Mouse (Mus musculus) heart, embryonic 12.5 days (tissue): Measurements from ENCODE around the gene Cwc27. TPM values are rescaled to one million over a fixed set of nuclear protein-coding genes. Genes with fewer than 3 reads are reported as not detected.

ENCODE experiments used
- ATAC-seq: fragments of 200-750 bp; cut with Nextera tagmentation; 2 replicates; pipeline ENCODE4 v1.8.0; 2017; ENCODE audit warnings: moderate TSS enrichment, moderate library complexity; ENCODE audit not compliant: insufficient number of reproducible peaks, low FRiP score
- H3K27ac ChIP-seq: fragments of 300-500 bp; sonication (generic); 2 replicates; pipeline ENCODE4 v1.5.1; 2016; ENCODE audit warnings: mild to moderate bottlenecking, moderate library complexity; ENCODE audit not compliant: poor library complexity, severe bottlenecking
- H3K27me3 ChIP-seq: fragments of 300-500 bp; sonication (generic); replicated peaks from 2 replicates; pipeline ENCODE4 v1.6.1; 2016; ENCODE audit warnings: mild to moderate bottlenecking, moderate library complexity
- H3K36me3 ChIP-seq: fragments of 300-500 bp; sonication (generic); 2 replicates; pipeline ENCODE4 v1.6.1; 2016; ENCODE audit warnings: mild to moderate bottlenecking, moderate library complexity
- H3K4me1 ChIP-seq: fragments of 300-500 bp; sonication (generic); replicated peaks from 2 replicates; pipeline ENCODE4 v1.6.1; 2016; ENCODE audit warnings: mild to moderate bottlenecking
- H3K4me2 ChIP-seq: fragments of 300-500 bp; sonication (generic); 2 replicates; pipeline ENCODE4 v1.6.1; 2016; ENCODE audit warnings: mild to moderate bottlenecking, moderate library complexity
- H3K4me3 ChIP-seq: fragments of 300-500 bp; sonication (generic); 2 replicates; pipeline ENCODE4 v1.5.1; 2016; ENCODE audit warnings: mild to moderate bottlenecking
- H3K9ac ChIP-seq: fragments of 300-500 bp; sonication (generic); 2 replicates; pipeline ENCODE4 v1.6.1; 2016; ENCODE audit warnings: mild to moderate bottlenecking, moderate library complexity
- H3K9me3 ChIP-seq: fragments of 300-500 bp; sonication (generic); replicated peaks from 2 replicates; pipeline ENCODE4 v1.6.1; 2016; ENCODE audit warnings: mild to moderate bottlenecking, moderate library complexity
- WGBS: fragments of 180-500 bp; shearing (Covaris S2); methylation state at CpG from one replicate; pipeline ENCODE4 v1.1.7; 2016; 5-methylcytosine and 5-hydroxymethylcytosine counted together
- polyA plus RNA-seq: library from polyadenylated mRNA; unstranded; fragments of >200 nt; fragmentation: Nextera tagmentation; extraction: Ambion mirVana; gene quantifications from 2 replicates; pipeline ENCODE4 v1.2.1, GENCODE M21; 2016

The Cwc27 gene
- polyA plus RNA-seq, 1 experiment from 2014 or later = 22.3 TPM

- no peak for ATAC-seq
Measured at GRCm38 (mm10) chr13:104644185-104644584, 172.8 kb downstream of the Cwc27 start.

GRCm38 (mm10) chr13:104640694-104641454 lies 176.1 kb downstream of the Cwc27 start:
- H3K36me3 ChIP-seq = no peaks in the 10 kb centered on the region
- H3K4me2 ChIP-seq = no peak overlapping the region
- H3K27ac ChIP-seq = peak overlapping the region; percentile 41
- peaks cover 17% of the 10 kb centered on the region for H3K4me1 ChIP-seq
- H3K9me3 ChIP-seq = no peaks in the 10 kb centered on the region
- 48% methylated on average over 5 of the region's 5 CpGs for WGBS
- H3K4me3 ChIP-seq = no peak overlapping the region
- no peaks in the 10 kb centered on the region for H3K27me3 ChIP-seq
- no peak for ATAC-seq
- H3K9ac ChIP-seq = no peak overlapping the region

More at GRCm38 (mm10) chr13:104644185-104644584, 172.8 kb downstream of the Cwc27 start:
- no peaks in the 10 kb centered on the region for H3K9me3 ChIP-seq
- H3K4me2 ChIP-seq = no peak overlapping the region
- WGBS = 85% methylated on average over 1 of the region's 1 CpGs
- H3K4me1 ChIP-seq = peaks cover 17% of the 10 kb centered on the region
- H3K4me3 ChIP-seq = no peak overlapping the region
- no peak overlapping the region for H3K27ac ChIP-seq
- H3K9ac ChIP-seq = no peak overlapping the region
- H3K36me3 ChIP-seq = no peaks in the 10 kb centered on the region
- no peaks in the 10 kb centered on the region for H3K27me3 ChIP-seq

- H3K4me1 ChIP-seq = peaks cover 18% of the 10 kb centered on the region
- H3K4me2 ChIP-seq = no peak overlapping the region
- ATAC-seq = no peak
- no peak overlapping the region for H3K9ac ChIP-seq
- no peak overlapping the region for H3K4me3 ChIP-seq
- H3K27me3 ChIP-seq = no peaks in the 10 kb centered on the region
- 89% methylated on average over 3 of the region's 3 CpGs for WGBS
- no peak overlapping the region for H3K27ac ChIP-seq
- no peaks in the 10 kb centered on the region for H3K9me3 ChIP-seq
- H3K36me3 ChIP-seq = no peaks in the 10 kb centered on the region
Measured at GRCm38 (mm10) chr13:104638988-104639387, 178.0 kb downstream of the Cwc27 start.

GRCm38 (mm10) chr13:104635965-104636462 lies 180.9 kb downstream of the Cwc27 start:
- no peaks in the 10 kb centered on the region for H3K27me3 ChIP-seq
- ATAC-seq = peak; percentile 63
- peaks cover 45% of the 10 kb centered on the region for H3K4me1 ChIP-seq
- no peaks in the 10 kb centered on the region for H3K9me3 ChIP-seq
- WGBS = 32% methylated on average over 6 of the region's 6 CpGs
- H3K36me3 ChIP-seq = no peaks in the 10 kb centered on the region
- H3K9ac ChIP-seq = no peak overlapping the region
- H3K4me2 ChIP-seq = peak overlapping the region; percentile 22; the same call in 1 of the 2 replicates
- no peak overlapping the region for H3K4me3 ChIP-seq
- peak overlapping the region; percentile 48 for H3K27ac ChIP-seq

- Histone ChIP-seq H3K27me3 (no peaks in the 10 kb centered on the region), H3K4me2 (no peak overlapping the region), H3K27ac (no peak overlapping the region), H3K4me1 (peaks cover 45% of the 10 kb centered on the region), H3K9ac (no peak overlapping the region), H3K4me3 (no peak overlapping the region), H3K36me3 (no peaks in the 10 kb centered on the region), H3K9me3 (no peaks in the 10 kb centered on the region)
- ATAC-seq = no peak
- 83% methylated on average over 2 of the region's 2 CpGs for WGBS
Measured at GRCm38 (mm10) chr13:104634708-104635107, 182.2 kb downstream of the Cwc27 start.

- peak overlapping the region; percentile 15; the same call in 1 of the 2 replicates for H3K4me2 ChIP-seq
- WGBS = 13% methylated on average over 7 of the region's 7 CpGs
- no peaks in the 10 kb centered on the region for H3K36me3 ChIP-seq
- no peaks in the 10 kb centered on the region for H3K27me3 ChIP-seq
- H3K4me3 ChIP-seq = no peak overlapping the region
- peaks cover 45% of the 10 kb centered on the region for H3K4me1 ChIP-seq
- H3K9me3 ChIP-seq = no peaks in the 10 kb centered on the region
- H3K27ac ChIP-seq = peak overlapping the region; percentile 91
- peak; percentile 31; the same call in 1 of the 2 replicates for ATAC-seq
- no peak overlapping the region for H3K9ac ChIP-seq
Measured at GRCm38 (mm10) chr13:104632427-104633167, 184.3 kb downstream of the Cwc27 start.

- H3K9me3 ChIP-seq = no peaks in the 10 kb centered on the region
- H3K27ac ChIP-seq = peak overlapping the region; percentile 91
- H3K4me1 ChIP-seq = peaks cover 53% of the 10 kb centered on the region
- H3K36me3 ChIP-seq = no peaks in the 10 kb centered on the region
- no peak overlapping the region for H3K4me3 ChIP-seq
- no peaks in the 10 kb centered on the region for H3K27me3 ChIP-seq
- ATAC-seq = no peak
- WGBS = 57% methylated on average over 7 of the region's 7 CpGs
- peak overlapping the region; percentile 64 for H3K9ac ChIP-seq
- H3K4me2 ChIP-seq = peak overlapping the region; percentile 15; the same call in 1 of the 2 replicates
Measured at GRCm38 (mm10) chr13:104631621-104632205, 185.2 kb downstream of the Cwc27 start.

GRCm38 (mm10) chr13:104630808-104631207 lies 186.1 kb downstream of the Cwc27 start:
- Histone ChIP-seq H3K4me2 (no peak overlapping the region), H3K9me3 (no peaks in the 10 kb centered on the region), H3K4me1 (peaks cover 46% of the 10 kb centered on the region), H3K27me3 (no peaks in the 10 kb centered on the region), H3K4me3 (no peak overlapping the region), H3K27ac (peak overlapping the region; percentile 3), H3K9ac (no peak overlapping the region), H3K36me3 (no peaks in the 10 kb centered on the region)
- ATAC-seq = no peak
- WGBS = 70% methylated on average over 5 of the region's 5 CpGs

- 86% methylated on average over 11 of the region's 11 CpGs for WGBS
- ATAC-seq = no peak
- no peak overlapping the region for H3K27ac ChIP-seq
- no peak overlapping the region for H3K9ac ChIP-seq
- H3K4me1 ChIP-seq = peaks cover 46% of the 10 kb centered on the region
- H3K4me3 ChIP-seq = no peak overlapping the region
- H3K27me3 ChIP-seq = no peaks in the 10 kb centered on the region
- no peak overlapping the region for H3K4me2 ChIP-seq
- no peaks in the 10 kb centered on the region for H3K36me3 ChIP-seq
- no peaks in the 10 kb centered on the region for H3K9me3 ChIP-seq
Measured at GRCm38 (mm10) chr13:104629621-104630020, 187.3 kb downstream of the Cwc27 start.

- H3K4me2 ChIP-seq = no peak overlapping the region
- 39% methylated on average over 4 of the region's 4 CpGs for WGBS
- peaks cover 34% of the 10 kb centered on the region for H3K4me1 ChIP-seq
Measured at GRCm38 (mm10) chr13:104628019-104628418, 188.9 kb downstream of the Cwc27 start.

More at GRCm38 (mm10) chr13:104628019-104628418, 188.9 kb downstream of the Cwc27 start:
- Histone ChIP-seq H3K36me3 (no peaks in the 10 kb centered on the region), H3K27ac (peak overlapping the region; percentile 87), H3K27me3 (no peaks in the 10 kb centered on the region), H3K4me3 (no peak overlapping the region), H3K9ac (no peak overlapping the region), H3K9me3 (no peaks in the 10 kb centered on the region)
- 0 out of 2 replicates have a peak, but pooled peaks have one; percentile 29 for ATAC-seq
